Mouse (Mus musculus): Measurements from ENCODE around the gene Rps18. TPM values are rescaled to one million over a fixed set of nuclear protein-coding genes. Genes with fewer than 3 reads are reported as not detected.

Gene Rps18
- polyA plus RNA-seq, 1 experiment: 435 TPM

DNA sequence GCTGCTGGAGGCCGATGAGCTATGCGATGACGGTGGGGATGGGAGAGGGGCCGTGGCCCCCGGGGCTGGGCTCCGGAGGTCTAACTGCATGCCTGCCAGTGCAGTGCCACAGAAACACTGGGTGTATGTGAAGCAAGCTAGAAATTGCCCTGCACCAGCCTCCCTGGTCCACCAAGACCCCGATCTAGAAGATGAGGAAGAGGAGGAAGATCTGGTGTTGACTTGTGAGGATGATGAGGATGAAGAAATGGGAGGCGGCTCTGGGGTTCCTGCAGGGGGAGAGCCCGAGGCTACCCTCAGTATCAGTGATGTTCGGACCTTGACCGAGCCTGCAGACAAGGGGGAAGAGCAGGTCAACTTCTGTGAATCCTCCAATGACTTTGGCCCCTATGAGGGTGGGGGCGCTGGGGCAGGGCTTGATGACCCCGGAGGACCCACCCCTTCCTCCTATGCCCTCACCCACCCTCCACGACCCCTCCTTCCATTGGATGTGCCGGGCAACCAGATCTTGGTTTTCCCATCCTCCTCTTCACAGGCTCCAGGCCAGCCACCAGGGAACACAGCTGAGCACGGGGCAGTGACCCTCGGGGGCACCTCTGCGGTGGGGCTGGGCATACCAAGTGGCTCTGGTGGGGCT, 38.0 kb downstream of the Rps18 start:
- H3K4me1 ChIP-seq (ENCODE audit: control insufficient read depth, insufficient read depth, low read length): no peaks in the 10 kb centered on the region
- TF ChIP-seq CTCF (IDR thresholded peaks at IDR 0.05; ENCODE audit: extremely low read depth, insufficient read depth, low read length) (no peak), POLR2A (IDR thresholded peaks at IDR 0.05; ENCODE audit: extremely low read depth, insufficient read depth, low read length) (no peak)
- H3K27ac ChIP-seq (ENCODE audit: insufficient read depth, low read length): no peak overlapping the region
- H3K4me3 ChIP-seq (ENCODE audit: insufficient read depth, low read length): no peak overlapping the region

DNA sequence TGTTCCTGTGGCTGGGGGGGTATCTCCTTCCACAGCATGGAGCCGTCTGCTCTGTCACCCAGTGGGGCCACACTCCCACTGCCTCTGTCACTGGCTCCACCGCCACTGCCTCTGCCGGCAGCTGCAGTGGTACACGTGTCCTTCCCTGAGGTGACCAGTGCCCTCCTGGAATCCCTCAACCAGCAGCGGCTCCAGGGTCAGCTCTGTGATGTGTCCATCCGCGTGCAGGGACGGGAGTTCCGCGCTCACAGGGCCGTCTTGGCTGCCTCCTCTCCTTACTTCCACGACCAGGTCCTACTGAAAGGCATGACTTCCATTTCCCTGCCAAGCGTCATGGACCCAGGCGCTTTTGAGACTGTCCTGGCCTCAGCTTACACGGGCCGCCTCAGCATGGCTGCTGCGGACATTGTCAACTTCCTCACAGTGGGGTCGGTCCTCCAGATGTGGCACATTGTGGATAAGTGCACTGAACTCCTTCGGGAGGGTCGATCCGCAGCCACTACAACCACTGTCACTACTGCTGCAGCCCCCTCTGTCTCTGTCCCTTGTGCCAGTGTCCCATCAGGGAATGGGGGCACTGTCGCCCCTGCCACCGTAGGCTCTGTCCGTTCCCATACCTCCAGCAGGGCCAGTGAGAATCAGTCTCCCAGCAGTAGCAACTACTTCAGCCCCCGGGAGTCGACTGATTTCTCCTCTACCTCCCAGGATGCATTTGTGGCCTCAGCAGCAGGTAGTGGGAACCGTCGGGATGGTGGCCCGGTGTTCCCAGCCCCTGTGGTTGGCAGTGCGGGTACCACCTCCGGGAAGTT, 38.8 kb downstream of the Rps18 start:
- H3K4me3 ChIP-seq (ENCODE audit: insufficient read depth, low read length): peak overlapping the region; percentile 7; the same call in 1 of the 2 replicates
- no peak for TF ChIP-seq POLR2A (IDR thresholded peaks at IDR 0.05; ENCODE audit: extremely low read depth, insufficient read depth, low read length)
- TF ChIP-seq CTCF (IDR thresholded peaks at IDR 0.05; ENCODE audit: extremely low read depth, insufficient read depth, low read length): no peak
- H3K27ac ChIP-seq (ENCODE audit: insufficient read depth, low read length): no peak overlapping the region
- no peaks in the 10 kb centered on the region for H3K4me1 ChIP-seq (ENCODE audit: control insufficient read depth, insufficient read depth, low read length)

DNA sequence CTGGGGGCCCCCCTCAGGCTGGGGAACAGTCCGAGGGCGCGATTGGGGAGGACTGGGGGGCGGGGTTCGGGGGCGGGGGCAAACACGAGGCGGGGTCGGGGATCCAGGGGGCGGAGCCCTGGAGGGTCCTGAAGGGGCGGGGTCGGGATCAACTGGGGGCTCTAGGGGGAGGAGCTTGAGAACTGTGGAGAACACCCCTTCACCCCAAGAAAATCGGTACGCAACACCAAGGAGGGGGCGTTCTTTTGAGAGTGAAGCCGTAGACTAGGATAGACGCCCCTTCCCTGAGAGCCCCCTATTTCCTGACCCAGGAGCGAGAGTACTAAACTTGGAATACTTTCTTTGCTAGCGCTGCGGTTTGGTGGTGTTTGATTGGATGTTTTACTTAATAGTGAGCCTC, 39.5 kb downstream of the Rps18 start:
- TF ChIP-seq POLR2A (IDR thresholded peaks at IDR 0.05; ENCODE audit: extremely low read depth, insufficient read depth, low read length) (no peak), CTCF (IDR thresholded peaks at IDR 0.05; ENCODE audit: extremely low read depth, insufficient read depth, low read length) (no peak)

DNA sequence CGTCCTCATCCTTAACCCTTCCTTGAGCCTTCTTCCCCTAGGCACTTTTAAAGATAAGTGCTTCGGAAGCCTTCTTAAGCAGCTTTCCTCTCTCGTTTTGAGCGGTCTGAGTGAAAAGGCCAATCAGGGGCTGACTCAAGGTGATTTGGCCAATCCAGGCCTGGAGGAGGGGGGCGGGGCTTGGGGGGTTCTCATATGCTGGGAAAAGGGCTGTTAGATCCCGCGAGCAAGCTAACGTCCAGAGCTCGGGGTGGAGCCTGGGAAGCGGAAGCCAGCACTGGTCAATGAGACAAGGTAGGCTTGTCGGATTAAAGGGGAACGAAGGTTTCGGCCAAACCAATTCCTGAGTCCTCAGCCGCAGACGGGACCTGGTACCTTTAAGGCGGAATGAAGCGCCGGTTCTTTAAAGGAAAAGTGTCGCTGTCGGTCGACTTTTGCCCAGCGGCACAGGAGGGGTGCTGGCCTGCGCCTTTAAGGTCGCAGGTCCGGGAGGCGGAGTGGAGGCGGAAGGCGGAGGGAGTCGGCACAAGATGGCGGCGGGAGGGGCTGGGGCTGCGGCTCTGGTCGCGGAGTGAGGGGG, 40.0 kb downstream of the Rps18 start, which contains the start of the genes Tapbp and Zbtb22:
Gene Tapbp, plus strand, starts transcription at position 229 of the 580 bp plus-strand sequence.
Gene Zbtb22, plus strand, starts transcription at position 234 of the 580 bp plus-strand sequence.
- H3K27ac ChIP-seq (ENCODE audit: insufficient read depth, low read length): no peak within 1 kb of the TSS
- H3K4me1 ChIP-seq (ENCODE audit: control insufficient read depth, insufficient read depth, low read length): no peaks in the 10 kb centered on the region
- peak within 1 kb of the TSS; percentile 7 for H3K4me3 ChIP-seq (ENCODE audit: insufficient read depth, low read length)
- TF ChIP-seq CTCF (IDR thresholded peaks at IDR 0.05; ENCODE audit: extremely low read depth, insufficient read depth, low read length) (no peak), POLR2A (IDR thresholded peaks at IDR 0.05; ENCODE audit: extremely low read depth, insufficient read depth, low read length) (peak; percentile 42; the same call in 1 of the 2 replicates)

More for the DNA sequence above, 39.5 kb downstream of the Rps18 start:
- Histone ChIP-seq H3K4me1 (ENCODE audit: control insufficient read depth, insufficient read depth, low read length) (no peaks in the 10 kb centered on the region), H3K4me3 (ENCODE audit: insufficient read depth, low read length) (peak overlapping the region; percentile 7), H3K27ac (ENCODE audit: insufficient read depth, low read length) (no peak overlapping the region)

DNA sequence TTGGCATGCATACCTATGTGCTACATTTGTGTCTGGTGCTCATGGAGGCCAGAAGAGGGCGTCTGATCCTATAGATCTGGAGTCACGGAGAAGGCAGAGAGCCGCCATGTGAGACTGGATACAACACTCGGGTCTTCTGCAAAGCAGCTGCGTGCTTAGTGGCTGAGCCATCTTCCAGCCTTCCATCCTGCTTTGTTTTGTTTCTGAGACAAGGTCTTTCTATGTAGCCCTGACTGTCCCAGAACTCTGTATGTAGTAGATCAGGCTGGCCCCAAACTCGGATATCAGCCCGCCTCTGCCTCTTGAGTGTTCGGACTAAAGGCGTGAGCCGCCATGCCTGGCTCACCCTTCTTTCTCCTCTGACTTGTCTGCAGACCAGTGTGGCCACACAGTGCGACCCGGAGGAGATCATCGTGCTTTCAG, 40.8 kb downstream of the Rps18 start:
- Histone ChIP-seq H3K4me3 (ENCODE audit: insufficient read depth, low read length) (no peak overlapping the region), H3K27ac (ENCODE audit: insufficient read depth, low read length) (no peak overlapping the region), H3K4me1 (ENCODE audit: control insufficient read depth, insufficient read depth, low read length) (peaks cover 1% of the 10 kb centered on the region; the same call in 1 of the 2 replicates)
- no peak for TF ChIP-seq POLR2A (IDR thresholded peaks at IDR 0.05; ENCODE audit: extremely low read depth, insufficient read depth, low read length)
- TF ChIP-seq CTCF (IDR thresholded peaks at IDR 0.05; ENCODE audit: extremely low read depth, insufficient read depth, low read length): no peak

DNA sequence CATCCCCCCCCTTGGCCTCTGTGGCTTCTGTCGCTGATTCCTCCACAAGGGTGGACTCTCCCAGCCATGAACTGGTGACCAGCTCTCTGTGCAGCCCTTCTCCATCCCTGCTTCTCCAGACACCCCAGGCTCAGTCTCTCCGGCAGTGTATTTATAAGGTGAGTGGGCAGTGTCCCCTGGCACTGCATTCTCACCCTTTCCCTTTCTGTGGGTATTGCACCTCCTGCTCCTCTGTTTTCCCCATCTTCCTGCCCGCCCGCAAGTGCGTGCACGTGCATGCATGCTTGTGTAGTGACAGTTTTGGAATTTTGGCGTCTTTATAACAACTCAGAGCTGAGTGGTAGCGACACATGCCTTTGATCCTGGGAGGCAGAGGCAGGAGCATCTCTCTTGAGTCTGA, 41.9 kb downstream of the Rps18 start:
- TF ChIP-seq CTCF (IDR thresholded peaks at IDR 0.05; ENCODE audit: extremely low read depth, insufficient read depth, low read length): no peak
- TF ChIP-seq POLR2A (IDR thresholded peaks at IDR 0.05; ENCODE audit: extremely low read depth, insufficient read depth, low read length): no peak
- no peak overlapping the region for H3K27ac ChIP-seq (ENCODE audit: insufficient read depth, low read length)
- H3K4me3 ChIP-seq (ENCODE audit: insufficient read depth, low read length): no peak overlapping the region
- H3K4me1 ChIP-seq (ENCODE audit: control insufficient read depth, insufficient read depth, low read length): peaks cover 1% of the 10 kb centered on the region; the same call in 1 of the 2 replicates

DNA sequence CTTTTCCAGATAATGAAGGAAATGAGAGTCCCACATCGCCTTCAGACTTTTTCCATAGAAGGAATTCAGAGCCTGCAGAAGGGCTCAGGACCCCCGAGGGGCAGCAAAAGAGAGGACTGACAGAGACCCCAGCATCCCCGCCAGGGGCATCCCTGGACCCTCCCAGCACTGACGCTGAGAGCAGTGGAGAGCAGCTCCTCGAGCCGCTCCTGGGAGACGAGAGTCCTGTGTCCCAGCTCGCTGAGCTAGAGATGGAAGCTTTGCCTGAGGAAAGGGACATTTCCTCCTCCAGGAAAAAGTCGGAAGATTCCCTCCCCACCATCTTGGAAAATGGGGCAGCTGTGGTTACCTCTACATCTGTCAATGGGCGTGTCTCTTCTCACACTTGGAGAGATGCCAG, 42.5 kb downstream of the Rps18 start:
- Histone ChIP-seq H3K4me1 (ENCODE audit: control insufficient read depth, insufficient read depth, low read length) (peaks cover 1% of the 10 kb centered on the region; the same call in 1 of the 2 replicates), H3K27ac (ENCODE audit: insufficient read depth, low read length) (no peak overlapping the region), H3K4me3 (ENCODE audit: insufficient read depth, low read length) (no peak overlapping the region)
- TF ChIP-seq POLR2A (IDR thresholded peaks at IDR 0.05; ENCODE audit: extremely low read depth, insufficient read depth, low read length): no peak
- TF ChIP-seq CTCF (IDR thresholded peaks at IDR 0.05; ENCODE audit: extremely low read depth, insufficient read depth, low read length): no peak

DNA sequence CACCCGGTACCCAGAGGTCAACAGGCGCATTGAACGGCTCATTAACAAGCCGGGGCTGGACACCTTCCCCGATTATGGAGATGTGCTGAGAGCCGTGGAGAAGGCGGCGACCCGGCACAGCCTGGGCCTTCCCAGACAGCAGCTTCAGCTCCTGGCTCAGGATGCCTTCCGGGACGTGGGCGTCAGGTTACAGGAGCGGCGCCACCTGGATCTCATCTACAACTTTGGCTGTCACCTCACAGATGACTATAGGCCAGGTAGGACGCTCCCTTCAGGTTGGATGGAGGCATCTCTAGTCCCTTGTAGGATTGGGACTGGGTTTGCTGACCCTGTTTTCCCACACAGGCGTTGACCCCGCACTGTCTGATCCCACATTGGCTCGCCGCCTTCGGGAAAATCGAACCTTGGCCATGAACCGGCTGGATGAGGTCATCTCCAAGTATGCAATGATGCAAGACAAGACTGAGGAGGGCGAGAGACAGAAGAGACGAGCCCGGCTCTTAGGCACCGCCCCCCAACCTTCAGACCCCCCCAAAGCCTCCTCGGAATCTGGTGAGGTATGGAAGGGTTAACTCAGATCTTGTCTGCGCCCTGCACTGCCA, 43.9 kb downstream of the Rps18 start:
- Histone ChIP-seq H3K4me3 (ENCODE audit: insufficient read depth, low read length) (no peak overlapping the region), H3K4me1 (ENCODE audit: control insufficient read depth, insufficient read depth, low read length) (peaks cover 1% of the 10 kb centered on the region; the same call in 1 of the 2 replicates), H3K27ac (ENCODE audit: insufficient read depth, low read length) (no peak overlapping the region)
- TF ChIP-seq POLR2A (IDR thresholded peaks at IDR 0.05; ENCODE audit: extremely low read depth, insufficient read depth, low read length) (no peak), CTCF (IDR thresholded peaks at IDR 0.05; ENCODE audit: extremely low read depth, insufficient read depth, low read length) (no peak)
